Mouse (Mus musculus) splenic B cell, adult 2 months (primary cell): ENCODE data around the gene Klhl29.

ENCODE experiments used
- DNase-seq: peaks from one replicate; pipeline ENCODE4 v3.0.0-alpha.2; 2011; ENCODE audit warnings: low read depth, low spot score
- H3K27me3 ChIP-seq: 2 replicates; pipeline ENCODE4 v1.6.1; 2012; ENCODE audit warnings: mild to moderate bottlenecking, low read length, moderate library complexity, mixed read lengths; ENCODE audit not compliant: control insufficient read depth, poor library complexity, insufficient read depth, severe bottlenecking
- H3K36me3 ChIP-seq: 2 replicates; pipeline ENCODE4 v1.6.1; 2012; ENCODE audit warnings: mild to moderate bottlenecking, low read length, moderate library complexity, mixed read lengths; ENCODE audit not compliant: control insufficient read depth, poor library complexity, insufficient read depth, severe bottlenecking

The Klhl29 gene

DNA sequence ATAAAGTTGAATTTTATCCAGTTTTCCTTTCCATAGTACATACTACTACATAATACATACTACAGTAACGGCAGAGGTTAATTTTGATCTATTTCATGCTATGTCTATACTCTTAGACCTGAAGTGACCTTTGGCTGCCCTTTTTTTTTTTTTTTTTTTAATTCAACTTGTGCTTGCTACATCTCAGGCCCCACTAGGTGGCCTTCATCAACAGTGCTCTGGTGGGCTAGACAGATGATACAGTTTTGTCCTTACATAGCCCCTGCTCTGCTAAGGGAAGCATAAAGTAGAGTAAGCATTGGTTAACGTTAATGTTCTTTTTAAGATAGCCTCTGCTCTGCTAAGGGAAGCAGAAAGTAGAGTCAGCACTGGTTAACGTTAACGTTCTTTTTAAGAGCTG lies 327.4 kb downstream of the Klhl29 start:
- no peak for DNase-seq
- Histone ChIP-seq H3K27me3 (no peaks in the 10 kb centered on the region), H3K36me3 (peaks cover 3% of the 10 kb centered on the region; the same call in 1 of the 2 replicates)

- no peaks in the 10 kb centered on the region for H3K27me3 ChIP-seq
- H3K36me3 ChIP-seq = peaks cover 3% of the 10 kb centered on the region; the same call in 1 of the 2 replicates
These were observed 331.3 kb downstream of the Klhl29 start for GRCm38 (mm10) chr12:5044141-5044540.

GRCm38 (mm10) chr12:5038008-5038407 lies 337.5 kb downstream of the Klhl29 start:
- no peaks in the 10 kb centered on the region for H3K27me3 ChIP-seq
- no peaks in the 10 kb centered on the region; the same call in 1 of the 2 replicates for H3K36me3 ChIP-seq
- no peak for DNase-seq

More at GRCm38 (mm10) chr12:5044141-5044540, 331.3 kb downstream of the Klhl29 start:
- no peak for DNase-seq

DNA sequence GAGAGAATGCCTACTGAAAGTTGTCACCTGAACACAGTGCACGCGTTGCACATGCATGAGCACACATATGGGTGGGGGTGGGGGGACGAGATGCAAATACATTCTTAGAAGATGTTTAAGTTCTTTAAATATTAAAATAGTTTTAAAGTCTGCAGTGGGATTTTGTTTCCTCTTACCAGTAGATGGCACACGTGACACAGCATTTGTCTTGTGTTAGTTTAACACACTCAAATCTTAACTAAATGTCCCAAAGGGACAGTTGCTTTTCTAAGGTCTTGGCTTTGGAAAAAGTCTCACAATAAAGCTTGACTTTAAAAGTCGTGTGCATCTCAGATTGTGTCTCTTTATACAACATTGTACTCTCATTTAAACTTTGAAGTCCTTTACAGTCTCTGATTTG lies 346.4 kb downstream of the Klhl29 start:
- Histone ChIP-seq H3K36me3 (peaks cover 9% of the 10 kb centered on the region), H3K27me3 (no peaks in the 10 kb centered on the region)
- DNase-seq = no peak
